Mouse (Mus musculus) ES-Bruce4 (cell line): ENCODE results near the gene Marcks. TPM values are rescaled to one million over a fixed set of nuclear protein-coding genes. Genes with fewer than 3 reads are reported as not detected.

Experiments used
- H3K27ac ChIP-seq: 2 replicates; pipeline ENCODE4 v1.5.1; 2012; ENCODE audit warnings: low read length, inconsistent platforms; ENCODE audit not compliant: insufficient read depth
- H3K27me3 ChIP-seq: 2 replicates; pipeline ENCODE4 v1.6.1; 2012; ENCODE audit warnings: mild to moderate bottlenecking, low read length, inconsistent platforms; ENCODE audit not compliant: control insufficient read depth, poor library complexity, insufficient read depth, severe bottlenecking
- H3K36me3 ChIP-seq: 2 replicates; pipeline ENCODE4 v1.6.1; 2012; ENCODE audit warnings: inconsistent platforms, mild to moderate bottlenecking, low read length, moderate library complexity; ENCODE audit not compliant: control insufficient read depth, poor library complexity, insufficient read depth, severe bottlenecking
- H3K4me1 ChIP-seq: one replicate; pipeline ENCODE4 v1.8.1; 2011; ENCODE audit warnings: low read length; ENCODE audit not compliant: control insufficient read depth, insufficient read depth
- H3K4me3 ChIP-seq: 2 replicates; pipeline ENCODE4 v1.5.1; 2011; ENCODE audit warnings: low read depth, mild to moderate bottlenecking, low read length
- H3K9ac ChIP-seq: 2 replicates; pipeline ENCODE4 v1.6.1; 2012; ENCODE audit warnings: low read depth, mild to moderate bottlenecking, inconsistent platforms; ENCODE audit not compliant: poor library complexity, severe bottlenecking
- H3K9me3 ChIP-seq: replicated peaks from 2 replicates; pipeline ENCODE4 v1.6.1; 2012; ENCODE audit warnings: mild to moderate bottlenecking, low read length, inconsistent platforms; ENCODE audit not compliant: control insufficient read depth, poor library complexity, insufficient read depth, severe bottlenecking
- CTCF ChIP-seq: IDR thresholded peaks from one replicate; pipeline ENCODE4 v1.8.1; 2011; ENCODE audit warnings: low read depth, low read length
- EP300 ChIP-seq: IDR thresholded peaks from 2 replicates; pipeline ENCODE4 v1.6.1; 2011; ENCODE audit warnings: low read depth, low read length; ENCODE audit not compliant: insufficient read depth
- POLR2A ChIP-seq: IDR thresholded peaks from one replicate; pipeline ENCODE4 v1.8.1; 2011; ENCODE audit warnings: low read length; ENCODE audit not compliant: insufficient read depth
- polyA plus RNA-seq: library from polyadenylated mRNA; stranded (reverse); fragments of >200 nt; gene quantifications from 2 replicates; pipeline ENCODE4 v1.2.4, GENCODE M21; 2011; ENCODE audit warnings: low read depth; ENCODE audit not compliant: missing spikeins, insufficient read depth, insufficient read length

Marcks gene
- polyA plus RNA-seq, 1 experiment, result 85.0 TPM

DNA sequence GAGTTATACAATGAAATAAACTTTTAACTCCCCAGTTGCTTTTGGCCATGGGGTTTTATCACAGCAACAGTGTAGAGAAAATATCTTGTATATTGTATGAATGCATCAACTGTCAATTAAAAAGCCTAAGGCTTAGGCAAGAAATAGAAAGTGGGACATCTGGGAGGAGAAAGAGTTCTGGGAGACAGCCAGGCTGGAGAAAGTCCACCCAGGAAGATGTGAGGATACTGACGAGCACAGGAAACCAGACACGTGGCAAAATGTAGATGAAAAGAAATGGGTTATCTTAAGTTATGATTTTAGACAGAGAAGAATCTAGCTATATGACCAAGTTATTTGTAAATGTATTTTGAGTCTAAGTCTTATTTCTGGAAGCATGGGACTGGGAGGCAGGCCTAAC is 27.3 kb downstream of the Marcks start:
- H3K27me3 ChIP-seq, result no peaks in the 10 kb centered on the region
- no peak for TF ChIP-seq EP300
- TF ChIP-seq CTCF, result no peak
- no peak for TF ChIP-seq POLR2A
- H3K9me3 ChIP-seq, result no peaks in the 10 kb centered on the region
- no peak overlapping the region for H3K4me3 ChIP-seq
- no peak overlapping the region for H3K9ac ChIP-seq
- no peaks in the 10 kb centered on the region for H3K4me1 ChIP-seq
- no peaks in the 10 kb centered on the region for H3K36me3 ChIP-seq
- H3K27ac ChIP-seq, result no peak overlapping the region

DNA sequence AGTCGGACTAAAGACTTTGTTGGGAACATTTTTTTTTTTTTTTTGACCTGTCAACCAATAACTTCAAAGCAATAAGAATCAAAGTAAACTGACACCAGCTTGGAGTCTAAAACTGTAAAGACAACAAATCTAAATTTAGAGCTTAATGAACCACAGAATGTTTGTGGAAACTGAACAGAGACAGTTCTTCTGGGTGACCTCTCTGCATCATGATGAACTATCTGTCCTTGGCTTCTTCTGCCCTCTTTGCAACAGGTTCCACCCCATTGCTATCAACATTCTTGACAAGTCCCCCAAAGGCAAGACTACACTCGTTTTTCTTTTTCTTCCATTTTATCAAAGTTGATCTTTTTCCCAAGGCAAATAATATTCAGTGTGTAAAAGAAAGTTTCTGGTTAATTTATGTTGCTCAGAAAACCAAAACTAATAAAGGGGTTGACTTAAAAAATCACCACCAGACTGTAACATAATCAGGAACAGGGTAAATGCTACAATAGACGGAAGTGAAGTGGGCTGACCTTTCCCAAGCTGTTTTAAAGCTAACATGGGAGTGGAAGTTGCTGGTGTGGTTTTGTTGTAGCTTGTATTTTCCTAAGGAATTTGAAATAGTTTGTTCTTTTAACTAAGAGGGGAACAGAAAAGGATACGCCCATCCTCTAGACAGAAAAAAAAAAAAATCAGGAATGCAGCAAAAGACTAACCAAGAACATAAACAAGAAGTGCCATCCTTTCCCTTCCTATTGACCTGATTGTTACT is 31.7 kb downstream of the Marcks start:
- TF ChIP-seq CTCF (no peak), EP300 (no peak), POLR2A (no peak)
- Histone ChIP-seq H3K4me1 (no peaks in the 10 kb centered on the region), H3K36me3 (no peaks in the 10 kb centered on the region), H3K9ac (no peak overlapping the region), H3K27ac (no peak overlapping the region), H3K4me3 (no peak overlapping the region), H3K9me3 (no peaks in the 10 kb centered on the region), H3K27me3 (no peaks in the 10 kb centered on the region)

DNA sequence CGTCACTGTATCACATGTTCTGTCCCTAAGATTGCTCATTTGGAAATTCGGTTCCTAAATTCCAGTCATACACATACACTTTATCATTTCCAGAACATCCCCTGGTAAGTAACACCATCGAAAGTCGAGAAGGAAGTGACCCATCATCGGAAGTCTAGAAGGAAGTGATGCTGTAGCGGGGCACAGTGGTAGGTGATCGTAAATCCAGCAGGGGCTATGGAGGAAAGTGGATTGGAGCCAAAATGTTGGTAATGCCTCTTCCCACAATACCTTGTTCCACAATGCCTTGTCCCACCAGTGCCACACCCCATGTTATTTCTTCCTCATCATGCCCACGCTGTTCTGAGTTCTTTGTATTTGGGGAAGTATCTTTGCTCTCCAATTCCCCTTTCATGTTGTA is 32.4 kb downstream of the Marcks start:
- TF ChIP-seq CTCF, result no peak
- TF ChIP-seq EP300, result no peak
- TF ChIP-seq POLR2A, result no peak
- H3K9me3 ChIP-seq, result no peaks in the 10 kb centered on the region

DNA sequence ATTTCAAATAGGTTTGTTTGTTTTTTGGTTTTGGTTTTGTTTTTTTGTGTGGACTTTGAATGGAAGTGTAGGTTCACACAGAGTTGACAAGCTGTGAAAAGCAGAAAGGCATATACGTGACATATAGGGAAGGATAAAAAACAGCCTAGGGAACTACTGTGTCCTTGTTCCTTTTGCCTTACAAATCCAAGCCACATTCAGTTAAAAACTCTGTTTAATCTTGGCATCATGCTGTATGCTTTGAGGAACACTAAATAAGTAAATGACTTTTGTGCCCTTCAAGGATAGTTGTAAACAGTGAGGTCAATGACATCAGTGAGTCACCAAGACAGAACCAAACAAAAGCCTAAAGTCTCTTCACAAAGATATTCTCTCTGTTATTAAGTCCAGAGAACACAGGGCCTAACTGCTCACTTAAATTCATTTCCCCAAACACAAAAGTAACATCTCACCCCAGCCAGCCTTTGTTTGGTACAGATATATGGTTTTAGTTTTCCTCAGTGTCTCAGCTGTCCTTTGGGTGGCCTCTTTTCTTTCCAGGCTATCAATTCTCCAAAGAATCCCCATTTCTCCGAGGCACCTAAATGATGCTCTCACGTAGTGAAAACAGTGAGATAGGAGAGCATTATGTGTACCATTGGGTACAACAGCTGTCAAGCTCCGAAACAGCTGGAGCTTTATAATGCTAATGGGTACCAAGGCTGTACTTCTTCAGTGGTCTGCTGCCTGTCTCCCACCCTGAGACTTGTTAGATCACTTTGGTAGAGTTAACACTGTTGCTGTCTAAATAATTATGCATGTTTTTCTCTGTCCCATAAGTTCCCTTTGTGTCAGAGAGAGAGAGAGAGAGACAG is 36.3 kb downstream of the Marcks start:
- no peaks in the 10 kb centered on the region for H3K9me3 ChIP-seq
- no peaks in the 10 kb centered on the region for H3K36me3 ChIP-seq
- H3K9ac ChIP-seq, result no peak overlapping the region
- no peak overlapping the region for H3K27ac ChIP-seq
- no peaks in the 10 kb centered on the region for H3K27me3 ChIP-seq
- TF ChIP-seq EP300 (no peak), CTCF (no peak), POLR2A (no peak)
- H3K4me1 ChIP-seq, result no peaks in the 10 kb centered on the region
- H3K4me3 ChIP-seq, result no peak overlapping the region

More for the DNA sequence above, 32.4 kb downstream of the Marcks start:
- Histone ChIP-seq H3K4me1 (no peaks in the 10 kb centered on the region), H3K27ac (no peak overlapping the region), H3K27me3 (no peaks in the 10 kb centered on the region), H3K36me3 (no peaks in the 10 kb centered on the region), H3K4me3 (no peak overlapping the region), H3K9ac (no peak overlapping the region)

DNA sequence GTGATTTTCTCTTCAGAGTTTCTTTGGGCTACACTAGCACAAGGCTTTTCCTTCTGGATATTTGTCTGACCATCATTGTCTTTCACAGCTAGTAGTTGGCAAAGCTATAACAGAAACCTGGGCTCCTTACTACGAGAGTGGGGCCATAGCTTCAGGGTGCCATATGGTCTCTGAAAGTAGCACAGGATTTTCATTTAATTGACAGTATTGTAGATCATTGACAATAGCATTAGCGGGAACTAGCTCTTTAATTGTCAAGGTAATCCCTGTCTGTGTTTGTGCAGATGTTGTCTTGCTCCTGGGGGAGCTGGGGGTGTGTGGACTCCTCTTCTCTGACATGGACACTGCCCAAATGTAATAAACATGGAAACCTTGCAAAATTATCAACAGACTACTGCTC is 37.0 kb downstream of the Marcks start:
- H3K4me3 ChIP-seq, result no peak overlapping the region
- H3K27me3 ChIP-seq, result no peaks in the 10 kb centered on the region

DNA sequence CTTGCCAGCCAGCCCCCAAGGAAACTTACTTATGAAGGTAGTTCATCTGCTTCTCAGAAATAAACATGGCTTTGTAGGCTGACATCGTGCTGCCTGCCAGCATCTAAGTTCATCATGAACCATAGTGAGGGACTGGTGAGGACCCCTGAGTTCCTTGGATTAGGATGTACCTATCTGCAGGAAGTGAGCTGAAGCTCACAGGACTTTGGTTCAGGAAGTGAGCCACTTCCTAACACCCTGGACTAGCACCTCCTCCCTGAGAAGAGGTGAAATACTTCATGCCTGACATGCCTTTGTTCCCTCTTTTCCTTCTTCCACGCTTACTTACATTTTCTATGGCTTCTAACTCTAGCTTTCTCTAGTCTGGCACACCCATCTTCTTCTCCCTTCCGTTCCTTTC is 42.2 kb downstream of the Marcks start:
- TF ChIP-seq CTCF (no peak), POLR2A (no peak), EP300 (no peak)
- H3K9ac ChIP-seq, result no peak overlapping the region

More for the DNA sequence above, 37.0 kb downstream of the Marcks start:
- TF ChIP-seq POLR2A (no peak), CTCF (no peak), EP300 (no peak)
- Histone ChIP-seq H3K9me3 (no peaks in the 10 kb centered on the region), H3K36me3 (no peaks in the 10 kb centered on the region), H3K27ac (no peak overlapping the region), H3K4me1 (no peaks in the 10 kb centered on the region), H3K9ac (no peak overlapping the region)

More for the DNA sequence above, 42.2 kb downstream of the Marcks start:
- H3K4me1 ChIP-seq, result no peaks in the 10 kb centered on the region
- H3K27ac ChIP-seq, result no peak overlapping the region
- H3K9me3 ChIP-seq, result no peaks in the 10 kb centered on the region
- no peak overlapping the region for H3K4me3 ChIP-seq
- no peaks in the 10 kb centered on the region for H3K27me3 ChIP-seq
- no peaks in the 10 kb centered on the region for H3K36me3 ChIP-seq
